Mouse (Mus musculus) small intestine, adult 2 months (tissue): ENCODE results near the gene Ubxn2a.

Source experiments
- CTCF ChIP-seq: fragments of 200-500 bp; IDR thresholded peaks from 2 replicates; pipeline ENCODE4 v1.5.1; 2012; ENCODE audit warnings: low read depth, mild to moderate bottlenecking, control low read depth, inconsistent platforms, low read length, moderate library complexity, mixed read lengths; ENCODE audit not compliant: insufficient replicate concordance, insufficient read length; ENCODE audit errors: extremely low read depth
- POLR2A ChIP-seq: fragments of 200-500 bp; IDR thresholded peaks from 2 replicates; pipeline ENCODE4 v1.6.1; 2012; ENCODE audit warnings: low read depth, mild to moderate bottlenecking, control low read depth, inconsistent platforms, low read length, moderate library complexity

DNA sequence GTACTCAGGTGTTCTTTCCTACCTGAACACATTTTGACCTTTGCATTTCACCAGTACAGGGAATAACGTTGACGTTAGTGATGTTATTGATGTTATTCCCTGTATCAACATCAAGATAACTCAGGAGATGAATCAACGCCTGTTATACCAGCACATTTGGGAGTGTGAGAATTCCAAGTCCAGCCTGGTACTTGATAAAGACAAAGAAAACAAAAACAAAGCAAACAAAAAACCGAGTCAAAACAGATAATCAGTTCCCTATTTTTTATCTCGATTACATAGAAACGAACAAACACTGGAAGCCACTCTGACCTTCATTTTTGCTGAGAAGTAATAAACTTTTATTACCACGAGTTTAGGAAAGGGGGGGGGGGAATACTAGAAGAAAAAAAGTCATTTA is 1.0 kb downstream of the Ubxn2a start:
- TF ChIP-seq CTCF, result no peak
- TF ChIP-seq POLR2A, result no peak
